Mouse (Mus musculus): ENCODE results near the gene Dmbx1. TPM values are rescaled to one million over a fixed set of nuclear protein-coding genes. Genes with fewer than 3 reads are reported as not detected.

The Dmbx1 gene
- total RNA-seq (2021), result not detected
- long read RNA-seq, experiment 1, result 0 reads
- long read RNA-seq, experiment 2, result 0 reads

DNA sequence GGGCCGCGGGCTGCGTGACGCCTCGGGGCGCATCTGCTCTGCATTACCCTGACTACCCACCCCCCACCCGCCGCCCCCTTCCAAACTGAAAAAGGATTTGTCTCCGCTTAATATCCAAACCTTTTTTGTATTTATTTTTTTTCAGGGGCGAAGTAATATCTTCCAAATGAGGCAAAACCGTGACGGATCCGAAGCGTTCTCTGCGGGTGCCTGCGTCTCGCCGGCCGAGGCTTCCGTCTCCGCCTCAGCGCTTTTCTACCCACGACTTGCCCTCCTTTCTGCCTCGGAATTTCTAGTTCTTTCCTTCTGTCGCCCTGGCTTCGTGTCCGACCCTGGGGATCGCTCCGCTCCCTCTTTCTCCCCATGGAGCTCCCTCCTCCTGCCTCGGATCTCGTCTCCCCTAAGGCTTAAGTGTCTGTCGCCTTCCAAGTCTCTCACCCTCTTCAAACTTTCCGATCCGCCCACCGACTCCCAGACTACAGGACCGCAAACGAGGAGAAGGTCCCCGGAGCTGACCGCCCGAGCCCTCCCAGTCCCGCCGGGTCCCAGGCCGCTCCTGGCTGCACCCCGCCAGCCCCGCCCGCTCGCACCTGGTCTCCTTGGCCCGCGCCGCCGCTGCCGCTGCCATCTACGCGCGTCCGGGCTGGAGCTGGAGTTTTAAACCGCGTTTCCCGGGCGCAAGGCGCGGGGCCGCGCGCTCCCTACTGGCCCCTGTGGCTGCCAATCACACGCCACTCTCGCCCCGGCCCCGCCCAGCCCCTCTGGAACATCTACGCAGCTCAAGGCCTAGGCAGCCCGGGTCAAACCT is at the start of gene Dmbx1:
Gene Dmbx1, minus strand, starts transcription at position 632 of the 808 bp plus-strand sequence.
- no peak for DNase-seq
- intact Hi-C loops (cut with DNase I; ENCODE audit: low total_unique reads), result no loop called here

DNA sequence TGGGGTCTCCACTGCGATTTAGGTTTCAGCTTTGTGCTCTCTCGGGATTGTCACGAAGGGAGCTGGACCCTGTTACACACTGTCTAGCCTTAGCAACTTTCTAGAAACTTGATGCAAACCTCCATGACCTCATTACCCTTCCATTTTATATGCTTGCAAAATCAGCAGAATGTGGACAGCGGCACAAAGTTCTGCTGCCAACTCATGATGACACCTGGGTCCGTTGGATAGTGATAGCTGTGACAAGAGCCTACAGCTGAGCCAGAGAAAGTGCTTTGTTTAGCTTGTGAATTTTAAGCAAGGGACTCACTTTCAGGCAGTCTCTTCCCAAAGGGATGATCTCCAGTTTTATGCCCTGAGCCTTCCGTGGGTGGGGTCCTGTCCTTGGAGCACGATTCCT is 49.7 kb upstream of the Dmbx1 start:
- no peak for DNase-seq
- intact Hi-C loops (cut with DNase I; ENCODE audit: low total_unique reads), result no loop called here

DNA sequence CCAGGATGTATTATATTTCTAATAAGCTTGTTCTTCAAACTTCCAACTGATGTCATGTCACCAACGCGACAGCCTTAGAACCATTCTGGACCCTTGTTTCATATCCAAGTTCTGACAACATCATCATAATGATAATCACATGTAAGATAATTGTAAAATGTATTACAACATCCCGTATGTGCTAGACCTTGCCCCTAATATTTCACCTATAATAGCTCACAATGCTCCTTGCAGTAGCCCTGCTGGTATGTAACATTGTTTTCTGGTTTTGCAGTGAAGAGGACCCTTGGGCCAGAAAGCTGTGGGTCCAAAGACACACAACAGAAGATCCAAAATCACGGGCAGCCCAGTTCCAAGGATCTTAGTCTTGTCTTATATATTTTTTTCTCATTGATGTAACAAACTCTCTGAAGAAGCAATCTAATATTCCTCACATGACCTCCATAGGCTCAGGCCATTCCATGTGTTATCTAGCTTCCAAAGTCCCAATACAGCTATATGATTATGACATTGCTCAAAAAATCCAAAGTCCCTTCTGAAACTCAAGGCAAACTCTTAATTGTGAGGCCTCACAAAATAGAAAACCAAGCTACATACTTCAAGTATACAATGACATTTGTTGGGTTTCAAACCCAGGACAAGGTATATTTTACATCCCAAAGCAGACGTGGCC is 48.3 kb upstream of the Dmbx1 start:
- intact Hi-C loops (cut with DNase I; ENCODE audit: low total_unique reads), result no loop called here
- DNase-seq, result no peak

DNA sequence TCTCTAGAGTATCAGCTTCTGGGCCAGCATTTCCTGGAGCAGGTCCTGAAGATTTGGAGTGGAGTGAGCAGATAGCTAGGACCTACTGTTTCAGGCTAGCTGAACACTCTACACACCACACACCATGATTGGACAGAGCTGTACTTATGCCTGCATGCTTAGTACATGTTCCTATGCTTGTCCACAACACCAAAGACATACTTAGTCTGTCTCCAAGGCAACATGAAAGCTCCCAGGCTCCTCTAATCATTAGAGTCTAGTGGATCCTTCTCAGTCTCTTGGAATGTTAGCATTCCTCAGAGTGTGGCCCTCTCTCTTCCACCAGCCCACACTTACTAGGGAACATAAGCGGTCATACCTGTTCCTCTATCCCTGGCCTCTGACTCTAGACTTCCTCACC is 47.7 kb upstream of the Dmbx1 start:
- intact Hi-C loops (cut with DNase I; ENCODE audit: low total_unique reads), result no loop called here

DNA sequence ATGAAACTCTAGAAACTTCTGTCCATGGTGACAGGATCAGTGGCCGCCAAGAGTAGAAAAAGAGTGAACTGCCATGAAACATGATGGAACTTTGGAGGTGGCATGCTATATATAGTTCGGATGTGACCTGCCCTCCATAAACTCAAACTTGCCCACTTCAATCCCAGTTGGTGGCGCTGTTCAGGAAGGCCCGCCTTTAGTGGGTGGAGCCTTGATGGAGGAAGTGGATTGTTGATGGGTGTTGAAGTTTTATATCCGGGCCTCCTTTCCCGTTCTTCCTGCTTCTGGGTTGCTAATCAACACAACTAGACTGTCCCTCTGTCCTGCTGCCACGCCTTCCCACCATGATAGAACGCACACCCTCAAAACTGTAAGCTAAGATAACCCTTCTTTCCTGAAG is 45.2 kb upstream of the Dmbx1 start:
- intact Hi-C loops (cut with DNase I; ENCODE audit: low total_unique reads), result no loop called here
- no peak for DNase-seq

More for the DNA sequence above, 47.7 kb upstream of the Dmbx1 start:
- no peak for DNase-seq

DNA sequence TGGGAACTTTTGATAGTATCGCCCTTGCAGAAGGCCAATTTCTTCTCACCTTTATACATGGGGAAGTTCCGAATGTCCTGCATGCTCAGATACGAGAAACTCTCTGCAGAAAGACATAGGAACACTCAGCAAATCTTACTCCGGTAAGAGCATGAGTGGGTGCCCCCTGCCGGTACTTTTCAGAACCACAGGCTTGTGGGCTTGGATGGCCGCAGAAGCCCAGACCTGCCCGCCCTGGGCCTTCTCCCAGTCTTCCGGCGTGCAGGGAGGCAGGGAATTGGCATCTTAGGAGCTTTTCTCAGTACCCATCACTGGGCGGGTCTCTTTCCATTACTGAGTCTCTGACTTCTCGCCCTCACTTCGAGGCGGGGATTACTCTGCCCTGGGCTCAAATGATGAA is 44.4 kb upstream of the Dmbx1 start:
- DNase-seq, result peak; percentile 77
- intact Hi-C loops (cut with DNase I; ENCODE audit: low total_unique reads), result no loop called here

DNA sequence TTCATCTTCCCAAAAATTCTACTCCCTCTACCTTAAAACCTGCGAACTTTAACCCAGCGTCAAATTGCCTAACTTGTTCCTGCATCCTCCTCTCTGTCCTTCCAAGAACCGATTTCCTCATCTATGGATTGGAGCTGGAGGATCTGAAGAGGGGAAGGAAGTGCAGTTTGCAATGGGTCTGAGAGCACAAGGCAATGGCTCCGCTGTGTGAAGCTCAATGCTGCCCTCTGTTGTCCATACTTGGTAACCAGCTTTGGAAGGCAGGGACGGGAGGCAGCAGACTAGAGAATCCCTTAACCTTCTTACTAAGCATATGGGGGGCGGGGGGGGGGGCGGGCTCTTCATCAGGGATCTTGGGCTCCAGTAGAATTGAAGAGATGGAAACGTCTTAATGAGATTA is 41.0 kb upstream of the Dmbx1 start:
- intact Hi-C loops (cut with DNase I; ENCODE audit: low total_unique reads), result no loop called here
- peak; percentile 44 for DNase-seq

DNA sequence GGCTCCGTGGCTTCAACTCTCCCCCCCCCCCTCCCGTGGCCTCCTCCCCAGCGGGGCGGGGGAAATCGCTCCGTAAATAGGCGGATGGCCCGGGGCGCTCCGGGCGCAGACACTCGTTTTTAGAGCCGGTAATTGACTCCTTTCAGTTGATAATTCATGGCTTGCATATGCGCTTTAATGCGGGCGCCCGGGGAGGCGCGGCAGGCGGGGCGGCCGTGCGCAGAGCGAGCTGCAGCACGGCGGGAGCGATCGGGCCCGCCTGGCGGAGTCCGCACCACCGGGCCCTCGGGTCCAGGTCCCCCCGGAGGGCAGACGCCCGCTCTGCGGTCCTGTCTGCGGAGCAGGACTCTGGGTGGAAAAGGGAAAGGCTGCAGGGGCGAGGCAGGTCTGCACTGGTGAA is 39.7 kb upstream of the Dmbx1 start:
- DNase-seq, result no peak
- intact Hi-C loops (cut with DNase I; ENCODE audit: low total_unique reads), result no loop called here

DNA sequence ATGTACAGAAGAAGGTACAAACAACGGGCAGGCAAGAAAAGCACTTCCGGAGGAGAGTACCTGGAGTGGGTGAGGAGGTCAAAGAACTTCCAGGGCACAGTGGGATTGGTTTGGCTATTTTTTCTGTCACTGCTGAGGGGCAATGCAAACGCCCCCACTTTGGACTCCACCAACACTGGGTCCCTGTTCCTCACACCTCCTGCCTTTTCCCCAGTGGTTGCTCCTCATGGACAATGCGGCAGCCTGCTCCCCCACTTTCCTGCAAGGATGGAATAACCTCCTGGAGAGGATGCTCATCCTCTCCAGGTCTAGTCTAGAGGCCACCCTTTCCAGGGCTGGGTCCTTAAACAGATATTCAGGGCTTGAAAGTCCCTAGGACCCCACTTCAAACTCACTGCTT is 39.2 kb upstream of the Dmbx1 start:
- intact Hi-C loops (cut with DNase I; ENCODE audit: low total_unique reads), result no loop called here
- DNase-seq, result no peak

DNA sequence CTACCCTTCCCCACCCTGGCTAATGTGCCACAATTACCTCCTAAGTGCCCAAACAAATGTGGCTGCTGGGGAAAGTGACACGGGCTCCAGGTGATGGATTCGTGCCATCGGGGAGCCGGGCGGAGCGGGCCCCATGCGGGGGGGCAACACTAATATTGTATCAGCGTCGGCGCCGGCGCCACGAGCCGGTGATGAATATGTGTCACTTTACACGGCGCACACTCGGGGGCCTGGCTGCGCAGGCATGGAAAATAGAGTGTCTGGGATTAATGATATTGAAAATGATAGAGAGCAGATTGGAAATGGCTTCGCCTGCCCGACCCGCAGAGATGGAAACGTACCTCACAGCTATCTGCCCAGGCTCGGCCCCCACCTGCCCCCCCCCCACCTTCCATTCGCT is 32.8 kb upstream of the Dmbx1 start:
- DNase-seq, result no peak
- intact Hi-C loops (cut with DNase I; ENCODE audit: low total_unique reads), result no loop called here

DNA sequence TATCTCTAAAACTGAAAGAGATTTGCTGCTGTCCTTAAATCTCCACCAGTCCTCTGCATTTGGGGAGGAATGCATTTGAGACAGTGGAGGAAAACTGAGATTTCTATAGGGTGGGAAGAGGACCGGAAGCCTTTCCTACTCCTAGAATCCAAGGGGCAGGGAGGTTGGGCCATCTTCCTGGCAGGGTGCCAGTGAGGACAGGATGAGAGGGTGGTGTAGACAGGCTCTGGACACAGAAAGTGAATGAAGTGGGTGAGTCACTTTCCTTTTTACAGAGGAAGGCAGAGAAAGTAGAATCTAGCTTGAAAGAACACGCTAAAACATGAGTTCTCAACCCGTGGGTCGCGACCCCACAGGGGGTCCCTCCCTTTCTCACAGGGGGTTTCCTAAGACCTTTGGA is 24.7 kb upstream of the Dmbx1 start:
- intact Hi-C loops (cut with DNase I; ENCODE audit: low total_unique reads), result no loop called here
- no peak for DNase-seq

DNA sequence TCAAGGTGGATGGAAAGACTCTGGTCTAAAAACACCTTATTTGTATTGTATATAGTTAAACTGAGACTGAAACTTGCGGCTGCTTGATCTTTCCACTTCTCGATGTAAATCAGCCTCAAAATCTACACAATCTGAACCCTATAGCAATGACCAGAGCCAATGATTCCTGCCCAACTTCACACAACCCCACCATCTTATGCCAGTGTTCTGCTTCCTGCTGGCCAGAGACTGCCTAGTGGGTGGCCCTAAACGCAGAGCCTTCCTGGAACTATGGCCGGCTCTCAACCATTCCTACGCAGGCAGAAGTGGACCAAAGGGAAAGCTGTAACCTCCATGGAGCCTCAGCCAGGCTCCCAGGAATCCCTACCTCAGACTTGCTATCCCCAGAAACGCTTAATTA is 24.0 kb upstream of the Dmbx1 start:
- DNase-seq, result no peak
- intact Hi-C loops (cut with DNase I; ENCODE audit: low total_unique reads), result no loop called here

DNA sequence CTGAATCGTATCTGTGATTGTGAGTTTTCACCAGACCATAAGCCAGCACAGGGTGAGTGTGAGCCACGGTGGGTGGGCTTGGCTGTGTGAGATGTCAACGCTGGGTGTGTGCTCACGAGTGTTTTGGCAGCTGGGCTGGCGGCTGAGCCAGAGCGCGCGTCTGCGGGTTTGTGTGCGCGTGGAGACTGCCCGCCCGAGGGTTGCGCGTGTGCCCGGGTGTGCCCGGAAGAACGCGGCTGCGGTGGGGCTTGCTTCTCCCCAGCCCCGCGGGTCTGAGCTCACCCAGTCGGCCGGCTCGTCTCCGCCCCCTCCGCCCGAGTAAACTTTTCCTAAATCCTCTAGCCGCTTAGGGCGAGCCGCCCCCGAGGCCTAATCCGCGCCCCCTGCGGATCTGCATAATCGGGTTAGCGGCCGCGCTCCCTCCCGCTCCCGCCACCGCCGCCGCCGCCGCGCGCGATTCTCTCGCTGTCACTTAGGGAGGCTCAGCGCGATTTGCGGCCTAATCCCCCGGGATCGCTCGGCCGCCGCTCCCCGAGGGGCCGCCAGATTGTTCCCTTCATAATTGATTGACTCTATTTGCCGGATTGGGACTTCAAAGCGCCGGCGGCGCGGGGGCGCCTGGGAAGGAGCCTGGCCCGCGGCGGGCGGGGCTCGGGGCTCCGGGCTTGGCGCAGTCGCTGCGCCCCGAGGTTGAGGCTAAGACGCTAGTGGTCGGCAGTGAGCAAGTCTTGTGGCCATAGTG is 23.1 kb upstream of the Dmbx1 start:
- DNase-seq, result peak; percentile 29
- intact Hi-C loops (cut with DNase I; ENCODE audit: low total_unique reads), result no loop called here

DNA sequence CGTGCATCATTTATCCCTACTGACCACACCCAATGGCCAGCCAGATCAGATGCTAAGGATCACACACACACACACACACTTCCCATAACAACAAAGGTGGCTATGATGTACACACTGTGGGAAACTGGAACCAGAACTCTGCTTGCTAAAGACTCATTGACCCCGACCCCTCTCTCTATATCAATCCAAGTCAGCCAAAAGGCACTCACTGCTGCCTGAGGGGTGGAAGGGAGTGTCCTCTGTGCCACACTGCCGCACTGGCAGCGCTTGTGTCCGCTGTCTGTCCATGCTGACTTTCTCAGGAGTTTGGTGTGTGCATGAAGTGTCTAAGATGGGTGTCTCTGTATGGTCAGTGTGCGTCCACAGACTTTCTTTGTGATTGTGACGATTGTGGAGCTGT is 22.3 kb upstream of the Dmbx1 start:
- no peak for DNase-seq
- intact Hi-C loops (cut with DNase I; ENCODE audit: low total_unique reads), result no loop called here

DNA sequence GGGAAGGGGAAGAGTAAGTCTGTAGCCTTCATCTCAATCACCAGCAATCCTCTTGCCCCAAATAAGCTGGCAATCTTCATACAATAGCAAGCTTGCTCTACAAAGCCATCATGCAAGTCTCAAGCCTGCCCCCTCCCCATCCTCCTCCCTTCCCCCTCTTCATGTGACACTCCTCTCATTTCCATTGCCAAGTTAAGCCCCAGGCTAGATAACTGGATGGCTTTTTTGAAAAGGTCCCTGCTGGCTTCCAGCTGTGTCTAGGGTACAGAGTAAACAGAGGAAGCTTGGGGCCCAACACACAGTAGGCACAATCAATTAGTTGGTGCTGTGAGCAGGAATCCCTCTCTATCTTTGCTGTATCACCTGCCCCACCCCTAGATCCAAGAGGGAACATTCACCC is 19.8 kb upstream of the Dmbx1 start:
- intact Hi-C loops (cut with DNase I; ENCODE audit: low total_unique reads), result no loop called here
- no peak for DNase-seq

DNA sequence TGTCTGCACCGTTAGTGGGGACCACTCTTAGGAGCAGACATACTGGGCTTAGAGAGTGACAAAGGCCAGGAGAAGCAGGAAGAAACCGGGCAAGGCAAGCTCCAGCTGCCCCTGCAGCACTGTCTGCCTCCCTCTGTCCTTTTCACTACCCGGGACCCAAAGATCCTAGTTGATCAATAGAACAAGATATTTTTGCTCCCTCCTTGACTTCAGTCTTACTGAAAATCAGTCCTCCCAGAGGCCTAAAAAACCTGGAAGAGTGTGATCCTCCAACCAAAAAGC is 15.7 kb upstream of the Dmbx1 start:
- DNase-seq, result no peak
- intact Hi-C loops (cut with DNase I; ENCODE audit: low total_unique reads), result no loop called here

DNA sequence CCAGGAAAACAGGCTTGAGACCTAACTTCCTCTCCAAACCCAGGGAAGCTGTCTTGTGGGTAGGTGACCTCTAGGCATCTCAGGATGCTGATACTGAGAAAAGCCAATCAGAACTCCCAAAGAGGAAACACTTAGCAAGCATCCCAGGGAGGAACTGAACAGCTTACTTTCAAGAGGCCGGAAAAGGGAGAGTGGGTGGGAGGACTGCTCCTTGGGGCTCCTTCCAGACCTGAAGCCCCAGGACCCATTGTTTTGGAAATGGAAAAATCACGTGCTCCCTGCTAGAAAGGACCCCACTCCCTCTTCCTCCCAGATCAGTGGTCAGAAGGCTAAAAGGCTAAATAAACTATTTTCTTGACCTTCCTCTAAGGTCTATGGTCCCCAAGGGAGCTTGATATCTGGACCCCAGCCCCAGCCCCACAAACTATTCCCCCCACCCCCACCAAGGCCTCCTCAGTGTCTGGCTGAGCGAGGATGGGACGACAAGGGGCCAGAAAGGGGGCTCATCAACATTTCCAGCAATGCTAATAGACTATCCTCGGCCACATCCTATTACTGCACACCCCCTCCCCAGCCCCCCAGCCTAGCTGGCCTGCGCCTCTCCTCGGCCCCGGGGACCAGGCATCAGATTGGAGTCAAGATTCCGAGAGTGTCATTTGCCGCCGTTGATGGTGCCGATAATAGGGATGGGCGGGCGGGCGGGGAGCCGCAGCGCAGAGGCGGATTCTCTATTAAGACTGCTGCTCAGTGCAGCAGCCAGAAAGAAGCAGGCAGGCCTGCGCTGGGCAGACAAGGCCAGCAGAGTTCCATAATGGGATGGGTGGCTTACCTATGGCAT is 15.1 kb upstream of the Dmbx1 start:
- no peak for DNase-seq
- intact Hi-C loops (cut with DNase I; ENCODE audit: low total_unique reads), result loop anchor here (5.0 kb wide), 2 partner anchors 53 to 223 kb away; no protein-coding TSS in a partner anchor

DNA sequence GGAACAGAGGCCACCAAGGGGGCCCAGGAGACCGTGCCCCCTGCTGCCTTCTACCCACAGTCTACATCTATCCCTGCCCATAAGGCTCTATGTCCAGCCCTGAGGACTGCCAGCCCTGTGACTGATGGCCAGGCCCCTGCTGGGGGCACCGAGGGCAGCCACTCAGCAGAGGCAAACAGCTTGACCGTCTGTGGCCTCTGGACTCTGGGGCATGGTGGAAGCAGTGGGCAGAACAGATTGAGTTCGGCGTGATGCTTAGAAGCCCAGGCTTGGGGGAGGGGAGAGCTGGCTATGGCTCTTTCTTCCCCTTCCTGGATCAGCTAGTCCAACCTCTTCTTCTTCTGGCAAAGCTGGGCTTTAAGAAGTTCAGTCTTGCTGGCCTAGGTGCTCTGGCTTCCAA is 13.8 kb upstream of the Dmbx1 start:
- DNase-seq, result no peak
- intact Hi-C loops (cut with DNase I; ENCODE audit: low total_unique reads), result loop anchor here (5.0 kb wide), 2 partner anchors 51 to 221 kb away; no protein-coding TSS in a partner anchor

DNA sequence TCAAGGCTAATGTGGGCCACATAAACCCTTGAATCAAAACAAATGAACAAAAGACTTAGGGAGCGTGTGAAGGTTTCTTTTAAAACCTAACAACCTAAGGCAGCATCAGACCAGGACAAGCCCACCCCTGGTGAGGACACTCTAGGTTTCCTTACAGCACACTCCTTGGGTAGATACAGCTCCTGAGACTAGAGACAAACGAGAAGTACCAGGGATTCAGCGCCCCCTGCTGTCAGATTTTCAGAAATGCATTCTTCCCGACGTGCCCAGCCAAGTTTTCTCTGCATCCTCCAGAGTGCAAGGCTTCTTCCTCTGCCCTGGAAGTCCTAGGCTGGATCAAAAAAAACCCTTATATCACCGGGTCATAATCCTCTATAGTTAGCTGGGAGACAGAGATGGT is 13.0 kb upstream of the Dmbx1 start:
- peak; percentile 40 for DNase-seq
- intact Hi-C loops (cut with DNase I; ENCODE audit: low total_unique reads), result loop anchor here (5.0 kb wide), 2 partner anchors 50 to 220 kb away; no protein-coding TSS in a partner anchor
